Mouse (Mus musculus): ENCODE results near the gene Parp1.
A peak's percentile ranks its signal among the peaks of the same experiment; 100 is the strongest.
"Not testable (repeated sequence)": the region's sequence is repeated elsewhere in the genome, so short reads cannot be mapped to it uniquely, and the experiment has no call there.

Parp1 gene

DNA sequence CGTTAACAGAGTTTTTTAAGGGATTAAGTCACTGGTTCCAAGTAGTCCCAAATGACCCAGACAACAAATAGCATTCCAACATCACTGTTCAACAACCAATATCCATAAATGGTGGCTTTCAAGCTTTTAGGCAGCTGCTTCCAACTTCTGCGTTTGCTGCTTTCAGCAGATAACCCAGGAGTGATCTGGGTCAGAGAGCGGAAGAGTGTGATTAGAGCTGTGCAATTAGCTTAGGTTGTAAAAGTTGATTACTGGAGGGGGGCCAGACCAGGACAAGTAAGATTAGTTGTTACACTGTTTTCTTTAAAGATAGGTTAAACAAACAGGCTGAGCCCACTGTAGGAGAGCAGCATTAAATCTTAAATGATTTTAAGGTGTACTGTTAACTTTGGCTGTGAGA, 7.5 kb upstream of the Parp1 start:
- no peak for DNase-seq

DNA sequence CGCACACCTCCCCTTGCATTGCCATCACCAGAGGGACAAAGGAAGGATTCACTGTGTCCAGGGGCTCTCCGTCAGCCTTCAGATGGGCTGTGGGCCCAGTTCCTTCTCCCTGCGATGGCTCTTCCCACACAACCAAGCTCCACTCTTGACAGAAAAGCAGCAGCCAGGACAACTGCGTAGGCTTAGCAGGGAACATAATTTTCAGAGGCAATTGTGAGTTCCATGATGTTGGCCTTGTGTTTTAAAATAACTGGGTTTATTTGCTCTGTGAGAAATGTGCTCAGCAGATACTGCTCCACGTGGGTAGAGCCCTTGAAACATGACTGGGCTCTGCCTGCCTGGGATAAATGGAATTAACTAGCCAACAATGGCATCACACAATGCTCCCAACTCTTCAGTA, 3.8 kb upstream of the Parp1 start:
- DNase-seq, result no peak

DNA sequence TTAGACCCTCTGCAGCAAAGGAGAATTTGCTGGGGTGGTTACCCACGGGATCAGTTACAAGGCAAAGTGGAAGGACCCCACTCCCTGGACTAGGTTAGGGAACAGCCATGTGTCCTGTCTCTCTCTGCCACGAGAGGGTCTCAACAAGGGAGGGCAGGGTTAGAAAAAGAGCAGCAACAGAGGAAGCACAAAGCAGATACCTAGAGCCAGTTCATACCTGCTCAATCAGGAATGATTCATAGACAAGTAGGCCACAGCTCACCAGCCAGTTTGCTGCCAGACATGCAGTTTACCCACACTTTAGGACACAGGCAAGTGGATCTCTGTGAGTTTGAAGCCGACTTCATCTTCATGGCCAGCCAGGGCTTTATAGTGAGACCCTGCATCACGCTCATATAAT, 963 bp upstream of the Parp1 start:
- no peak for DNase-seq

- no peak for DNase-seq
Observed at GRCm38 (mm10) chr1:180568248-180568647, 476 bp upstream of the Parp1 start.

DNA sequence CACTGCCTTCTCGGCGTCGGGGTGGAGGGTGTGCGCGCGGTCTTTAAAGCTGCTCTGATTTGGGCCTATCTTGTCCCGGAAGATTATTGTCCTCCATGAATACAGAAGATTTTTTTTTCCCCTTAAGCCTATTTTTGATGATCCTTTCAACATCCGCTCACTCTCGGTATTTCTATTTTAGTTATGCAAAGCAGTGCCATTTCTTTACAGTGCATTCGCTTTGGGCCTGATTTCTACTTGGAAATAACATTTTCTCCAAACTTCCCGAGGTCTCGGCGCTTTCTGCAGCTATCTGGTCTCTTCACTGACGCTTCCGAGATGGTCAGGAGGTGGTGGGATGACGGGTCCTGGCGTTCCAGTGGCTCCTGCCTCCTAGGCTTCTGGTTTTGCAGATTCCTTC, 729 bp downstream of the Parp1 start:
- peak; percentile 13 for DNase-seq

GRCm38 (mm10) chr1:180570181-180570580, 1.5 kb downstream of the Parp1 start:
- no peak for DNase-seq

GRCm38 (mm10) chr1:180571018-180571589, 2.4 kb downstream of the Parp1 start:
- no peak for DNase-seq

- not testable (repeated sequence) for DNase-seq
Observed at GRCm38 (mm10) chr1:180571721-180572120, 3.0 kb downstream of the Parp1 start.

DNA sequence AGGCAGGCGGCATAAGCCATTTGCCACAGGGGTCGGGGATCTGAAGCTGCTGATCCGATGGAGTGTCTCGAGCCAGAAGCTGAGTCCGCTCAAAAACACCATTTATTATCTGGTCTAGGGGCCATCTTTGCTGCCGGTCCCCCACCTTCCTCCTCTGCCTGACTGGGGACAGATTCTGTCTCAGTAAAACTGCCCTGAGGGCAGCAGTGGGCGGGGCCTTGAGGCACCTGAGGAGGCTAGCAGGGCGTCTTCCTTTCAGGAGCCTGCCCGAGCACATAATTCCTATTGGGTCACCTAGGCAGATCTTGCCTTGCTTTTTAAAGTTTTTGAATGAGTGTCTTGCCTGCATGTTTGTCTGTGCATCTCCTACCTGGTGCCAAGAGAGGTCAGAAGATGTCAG, 3.4 kb downstream of the Parp1 start:
- no peak for DNase-seq

GRCm38 (mm10) chr1:180576524-180576923, 7.8 kb downstream of the Parp1 start:
- DNase-seq, result no peak

GRCm38 (mm10) chr1:180577837-180578236, 9.1 kb downstream of the Parp1 start:
- no peak for DNase-seq

GRCm38 (mm10) chr1:180587792-180588442, 19.2 kb downstream of the Parp1 start:
- no peak for DNase-seq

DNA sequence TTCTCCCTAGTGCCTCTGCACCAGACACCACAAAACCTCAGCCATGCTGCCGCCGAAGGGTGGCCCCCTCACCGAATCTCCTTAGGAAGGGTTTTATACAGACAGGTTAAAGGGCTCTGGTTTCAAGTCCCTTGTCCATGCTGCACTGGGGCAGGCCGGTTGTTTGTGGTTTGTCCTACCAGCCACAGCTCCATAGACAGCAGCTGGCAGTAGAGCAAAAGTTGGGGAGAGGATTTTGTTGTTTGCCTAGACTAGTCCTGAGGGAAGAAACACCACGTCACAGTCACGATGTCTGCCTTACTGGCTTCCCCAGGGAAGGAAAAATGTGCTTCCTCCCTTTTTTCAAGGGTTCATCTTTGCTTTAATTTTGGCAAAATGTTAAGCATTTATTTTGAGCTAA, 31.9 kb downstream of the Parp1 start:
- no peak for DNase-seq

DNA sequence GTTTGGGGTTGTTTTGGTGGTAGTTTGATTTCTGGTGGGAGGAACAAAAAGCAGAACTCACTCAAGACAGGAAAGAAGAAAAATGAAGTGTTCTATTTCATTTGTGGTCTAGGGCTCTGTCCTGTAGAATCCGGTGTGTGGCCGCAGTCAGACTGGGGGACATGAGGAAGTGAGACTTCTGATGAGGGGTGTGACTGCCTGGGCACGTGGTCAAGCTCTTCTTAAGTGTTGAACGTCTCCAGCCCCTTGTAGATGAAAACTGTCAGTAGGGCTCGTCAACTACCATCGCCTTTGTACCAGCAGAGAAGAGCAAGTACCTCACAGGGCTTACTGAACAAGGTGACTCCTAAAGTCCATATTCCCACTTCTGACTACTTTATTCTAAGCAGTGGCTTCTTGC, 33.1 kb downstream of the Parp1 start:
- no peak for DNase-seq

DNA sequence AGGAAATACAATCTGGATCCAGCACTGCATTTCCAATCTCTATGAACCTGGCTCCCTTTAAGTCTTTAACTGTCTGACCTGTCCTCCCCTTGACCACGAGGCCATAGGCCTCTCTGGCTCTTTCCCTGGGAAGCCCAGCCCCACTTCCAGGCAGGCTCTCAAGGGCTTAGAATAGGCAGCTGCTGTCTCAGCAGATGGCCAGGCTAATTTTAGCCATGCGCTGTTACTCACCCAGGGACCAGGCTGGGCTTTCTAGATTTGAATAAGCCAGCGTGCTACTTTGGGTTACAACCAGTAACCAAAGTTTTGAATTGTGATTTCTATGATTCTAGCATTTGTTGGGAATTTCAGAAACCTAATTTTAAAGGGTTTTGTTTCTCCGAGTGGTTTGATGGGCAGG, 35.9 kb downstream of the Parp1 start:
- peak; percentile 76 for DNase-seq

DNA sequence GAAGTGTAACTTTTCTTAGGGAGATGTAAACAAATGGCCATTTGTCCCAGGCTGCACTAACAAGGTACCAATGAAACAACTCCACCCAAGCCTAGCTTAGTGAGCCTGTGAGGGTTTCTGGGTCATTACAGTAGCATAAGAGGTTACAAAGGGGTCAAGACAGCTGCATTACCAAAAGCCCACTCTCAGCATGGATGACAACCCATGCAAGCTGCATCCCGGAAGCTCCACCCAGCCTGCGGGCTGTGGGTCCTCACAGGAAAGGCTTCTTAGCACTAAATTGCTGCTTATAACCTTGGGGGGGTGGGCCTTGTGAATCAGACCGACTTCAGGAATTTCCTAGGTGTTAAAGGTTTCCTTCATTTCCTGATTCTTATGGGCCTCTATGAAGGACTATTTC, 37.4 kb downstream of the Parp1 start:
- no peak for DNase-seq

DNA sequence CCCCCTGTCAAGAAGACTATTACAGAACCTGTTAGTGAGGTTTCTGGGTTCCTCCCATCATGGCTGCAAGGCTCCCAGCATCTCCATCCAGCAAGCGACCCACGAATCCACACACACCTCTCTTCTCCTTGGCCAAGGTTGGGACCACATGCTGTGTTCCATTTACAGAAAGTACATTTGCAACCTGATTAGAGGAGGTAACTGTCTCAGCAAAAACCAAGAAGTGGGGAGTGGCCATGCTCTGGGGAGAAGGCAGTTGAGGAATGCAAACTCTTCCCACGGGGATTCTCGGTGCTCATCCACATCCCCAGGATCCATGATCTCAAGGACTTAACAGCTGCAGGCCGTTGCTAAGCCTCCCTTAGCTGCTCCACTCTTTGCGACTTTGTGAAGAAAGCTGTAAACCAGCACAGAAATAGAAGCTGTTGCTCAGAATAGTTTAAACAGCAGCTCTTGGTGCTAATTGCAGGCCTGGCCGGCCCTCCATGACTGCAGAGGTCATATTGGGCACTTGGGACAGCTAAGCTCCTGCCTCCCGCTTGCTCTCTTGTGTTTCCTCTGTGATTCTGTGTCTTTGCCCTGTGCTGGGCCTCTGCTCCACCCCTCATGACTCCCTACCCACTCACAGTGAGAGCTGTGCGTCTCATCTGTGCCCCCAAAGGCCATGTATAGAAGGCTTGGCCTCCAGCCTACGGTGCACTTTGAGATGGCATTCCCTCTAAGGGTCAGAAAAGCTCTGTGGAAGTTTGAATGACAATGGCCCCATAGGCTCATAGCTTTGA, 38.3 kb downstream of the Parp1 start:
- no peak for DNase-seq

GRCm38 (mm10) chr1:180607578-180607879, 38.8 kb downstream of the Parp1 start:
- DNase-seq, result no peak

DNA sequence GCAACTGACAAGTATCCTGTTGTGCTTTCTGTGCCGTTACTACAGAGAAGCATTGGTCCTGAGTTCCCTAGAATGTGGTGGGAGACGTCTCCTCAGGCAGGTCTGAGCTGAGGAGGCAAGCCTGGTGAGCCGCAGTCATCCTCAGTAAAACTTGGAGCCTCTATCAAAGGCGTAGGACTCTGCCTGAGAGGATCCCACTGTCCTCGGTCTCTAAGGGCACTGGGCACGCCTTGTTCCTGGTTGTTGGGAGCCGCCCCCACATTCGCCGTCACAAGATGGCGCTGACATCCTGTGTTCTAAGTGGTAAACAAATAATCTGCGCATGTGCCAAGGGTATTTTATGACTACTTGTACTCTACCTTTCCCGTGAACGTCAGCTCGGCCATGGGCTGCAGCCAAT, 43.1 kb downstream of the Parp1 start:
- not testable (repeated sequence) for DNase-seq

- DNase-seq, result no peak
Observed at GRCm38 (mm10) chr1:180616762-180617161, 48.0 kb downstream of the Parp1 start.

GRCm38 (mm10) chr1:180622389-180622788, 53.7 kb downstream of the Parp1 start:
- no peak for DNase-seq

GRCm38 (mm10) chr1:180623911-180624310, 55.2 kb downstream of the Parp1 start:
- no peak for DNase-seq

- DNase-seq, result no peak
Observed at GRCm38 (mm10) chr1:180626141-180626540, 57.4 kb downstream of the Parp1 start.

GRCm38 (mm10) chr1:180637796-180638195, 69.1 kb downstream of the Parp1 start:
- DNase-seq, result not testable (repeated sequence)

All from cerebellum, adult 8-10 months (tissue).